Mouse (Mus musculus) C2C12 (cell line): ENCODE measurements around the gene Bend6. TPM values are rescaled to one million over a fixed set of nuclear protein-coding genes. Genes with fewer than 3 reads are reported as not detected.

Source experiments
- H3K27me3 ChIP-seq: one replicate; pipeline ENCODE4 v1.6.1; 2011; ENCODE audit not compliant: control insufficient read depth, insufficient read depth, insufficient read length
- H3K36me3 ChIP-seq: one replicate; pipeline ENCODE4 v1.6.1; 2011; ENCODE audit not compliant: control insufficient read depth, insufficient read depth
- H3K4me3 ChIP-seq: one replicate; pipeline ENCODE4 v1.5.1; 2011; ENCODE audit warnings: mild to moderate bottlenecking, control low read depth; ENCODE audit not compliant: poor library complexity, insufficient read depth, severe bottlenecking
- H3K79me2 ChIP-seq: one replicate; pipeline ENCODE4 v1.6.1; 2011; ENCODE audit not compliant: control insufficient read depth, insufficient read depth
- H3K79me3 ChIP-seq: one replicate; pipeline ENCODE4 v1.6.1; 2011; ENCODE audit warnings: low read depth, control low read depth
- H3ac ChIP-seq: one replicate; pipeline ENCODE3; 2011; ENCODE audit warnings: low read depth; ENCODE audit not compliant: control insufficient read depth, insufficient read length
- CEBPB ChIP-seq: IDR thresholded peaks from one replicate; pipeline ENCODE4 v1.6.1; 2011; ENCODE audit warnings: low read depth, mild to moderate bottlenecking, control low read depth, moderate library complexity
- CTCF ChIP-seq: IDR thresholded peaks from one replicate; pipeline ENCODE4 v1.5.1; 2011; ENCODE audit not compliant: control insufficient read depth, insufficient read depth, insufficient read length
- FOSL1 ChIP-seq: IDR thresholded peaks from one replicate; pipeline ENCODE4 v1.8.0; 2011; ENCODE audit warnings: mild to moderate bottlenecking, low read length; ENCODE audit not compliant: poor library complexity, insufficient read depth, severe bottlenecking
- MAX ChIP-seq: IDR thresholded peaks from one replicate; pipeline ENCODE4 v1.6.1; 2011; ENCODE audit warnings: mild to moderate bottlenecking, control low read depth
- MYOD1 ChIP-seq: IDR thresholded peaks from one replicate; pipeline ENCODE4 v1.6.1; 2011; ENCODE audit warnings: low read depth; ENCODE audit not compliant: control insufficient read depth, insufficient read length
- MYOG ChIP-seq: IDR thresholded peaks from one replicate; pipeline ENCODE4 v1.6.1; 2011; ENCODE audit not compliant: control insufficient read depth, insufficient read length; ENCODE audit errors: extremely low read depth
- USF1 ChIP-seq: IDR thresholded peaks from one replicate; pipeline ENCODE4 v1.6.1; 2011; ENCODE audit warnings: low read depth, mild to moderate bottlenecking, control low read depth, moderate library complexity
- long read RNA-seq, 2 experiments: library from polyadenylated mRNA; unstranded; transcript quantifications; one replicate each; pipeline ENCODE4 v2.0.0; 2019 to 2020
- polyA plus RNA-seq: library from polyadenylated mRNA; unstranded; fragments of >200 nt; fragmentation: generic; extraction: Trizol; gene quantifications from one replicate; pipeline ENCODE4 v1.2.1, GENCODE M21; 2012; ENCODE audit warnings: missing spikeins

Bend6 gene
- 5.2 TPM for polyA plus RNA-seq
- long read RNA-seq, experiment 1, transcript Bend6-201 (7 exons, 2,487 nt): major isoform, 14 of 20 reads
- long read RNA-seq, experiment 1, partial matches to known transcripts: 3 of 20 reads
- long read RNA-seq, experiment 1, other reads (novel, unspliced or antisense): 3 of 20 reads
- long read RNA-seq, experiment 2, transcript Bend6-201 (7 exons, 2,487 nt): major isoform, 67 of 84 reads
- long read RNA-seq, experiment 2, partial matches to known transcripts: 2 of 84 reads
- long read RNA-seq, experiment 2, other reads (novel, unspliced or antisense): 13 of 84 reads

- Histone ChIP-seq H3K4me3 (peak within 1 kb of the TSS; percentile 74), H3K79me2 (peaks cover 79% of the 10 kb centered on the region), H3ac (peak within 1 kb of the TSS; percentile 85), H3K36me3 (peaks cover 16% of the 10 kb centered on the region), H3K27me3 (no peaks in the 10 kb centered on the region), H3K79me3 (peaks cover 43% of the 10 kb centered on the region)
- TF ChIP-seq USF1 (no peak), MYOD1 (no peak), FOSL1 (no peak), CTCF (peak; percentile 41), MYOG (no peak), CEBPB (no peak), MAX (peak; percentile 32)
These were observed at the start of gene Bend6 for GRCm38 (mm10) chr1:33907421-33908190. Gene Bend6 (minus strand): TSS chr1:33907816.

- Histone ChIP-seq H3K79me2 (peaks cover 2% of the 10 kb centered on the region), H3K27me3 (no peaks in the 10 kb centered on the region), H3K79me3 (peaks cover 3% of the 10 kb centered on the region), H3K36me3 (no peaks in the 10 kb centered on the region), H3ac (no peak overlapping the region), H3K4me3 (no peak overlapping the region)
- no peak for TF ChIP-seq CEBPB
- no peak for TF ChIP-seq MYOD1
- no peak for TF ChIP-seq CTCF
- TF ChIP-seq USF1: no peak
- no peak for TF ChIP-seq FOSL1
- no peak for TF ChIP-seq MAX
- TF ChIP-seq MYOG: no peak
These were observed 48.0 kb upstream of the Bend6 start for GRCm38 (mm10) chr1:33955626-33956025.

GRCm38 (mm10) chr1:33948511-33948910 lies 40.9 kb upstream of the Bend6 start:
- Histone ChIP-seq H3K36me3 (no peaks in the 10 kb centered on the region), H3K79me3 (peaks cover 33% of the 10 kb centered on the region), H3K27me3 (no peaks in the 10 kb centered on the region), H3K4me3 (no peak overlapping the region), H3K79me2 (peaks cover 67% of the 10 kb centered on the region), H3ac (no peak overlapping the region)
- TF ChIP-seq CTCF (no peak), MYOG (no peak), CEBPB (no peak), MYOD1 (no peak), FOSL1 (no peak), MAX (no peak), USF1 (no peak)

- Histone ChIP-seq H3K79me2 (peaks cover 74% of the 10 kb centered on the region), H3K27me3 (no peaks in the 10 kb centered on the region), H3K79me3 (peaks cover 35% of the 10 kb centered on the region), H3K4me3 (no peak overlapping the region), H3K36me3 (no peaks in the 10 kb centered on the region), H3ac (no peak overlapping the region)
- no peak for TF ChIP-seq CTCF
- TF ChIP-seq MAX: no peak
- TF ChIP-seq CEBPB: no peak
- TF ChIP-seq USF1: no peak
- no peak for TF ChIP-seq MYOD1
- no peak for TF ChIP-seq FOSL1
- no peak for TF ChIP-seq MYOG
These were observed 40.2 kb upstream of the Bend6 start for GRCm38 (mm10) chr1:33947838-33948237.

- Histone ChIP-seq H3K36me3 (no peaks in the 10 kb centered on the region), H3ac (no peak overlapping the region), H3K4me3 (no peak overlapping the region), H3K79me2 (peaks cover 84% of the 10 kb centered on the region), H3K27me3 (no peaks in the 10 kb centered on the region), H3K79me3 (peaks cover 41% of the 10 kb centered on the region)
- no peak for TF ChIP-seq MYOD1
- no peak for TF ChIP-seq MAX
- TF ChIP-seq MYOG: no peak
- no peak for TF ChIP-seq CTCF
- no peak for TF ChIP-seq FOSL1
- TF ChIP-seq USF1: no peak
- no peak for TF ChIP-seq CEBPB
These were observed 39.2 kb upstream of the Bend6 start for GRCm38 (mm10) chr1:33946601-33947395.
